Mouse (Mus musculus): ENCODE measurements around the gene Rab1b.

DNA sequence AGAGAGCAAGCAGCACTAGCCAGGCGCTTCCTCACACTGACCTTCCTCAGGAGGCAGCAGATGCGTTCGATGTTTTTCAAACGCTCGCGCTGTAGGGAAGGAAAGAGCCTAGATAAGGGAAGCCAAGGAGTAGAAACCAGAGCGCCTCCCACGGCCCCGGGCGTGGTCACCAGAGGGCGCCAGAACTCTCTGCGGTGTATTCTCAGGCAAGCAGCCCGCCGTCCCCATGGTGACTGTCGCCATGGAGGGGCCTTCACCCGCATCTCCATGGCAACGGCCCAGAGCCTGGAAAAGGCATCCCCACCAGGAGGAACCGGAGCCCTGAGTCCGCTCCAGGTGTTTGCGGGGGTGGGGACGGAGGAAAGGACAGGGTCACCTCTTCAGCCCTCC is 12.6 kb downstream of the Rab1b start:
- TF ChIP-seq TAL1 (IDR thresholded peaks at IDR 0.05; ENCODE audit: low read length) = no peak
- TF ChIP-seq GATA1 (IDR thresholded peaks at IDR 0.05; ENCODE audit: low read length) = no peak; the same call in 1 of the 2 replicates

Data from erythroblast, embryonic 14.5 days (primary cell).